ENCODE assay signal across 21 mouse cellular contexts in genomic region chr13:37349051-37349450, GRCm38 (mm10).
"Had no signal": no experiment of that assay in that cellular context is flagged by ENCODE, and none has a peak within 500 bp of the region (broad histone marks: within the 10 kb centered on the region; RNA-seq: fewer than 3 reads in every experiment).

No protein-coding gene starts in this region.

- H3K4me2 ChIP-seq: limb, embryonic 12.5 days; limb, embryonic 15.5 days; liver, embryonic 12.5 days; liver, embryonic 15.5 days; midbrain, embryonic 12.5 days; midbrain, embryonic 15.5 days; neural tube, embryonic 12.5 days; neural tube, embryonic 15.5 days had no signal

- H3K36me3 ChIP-seq: limb, embryonic 12.5 days; limb, embryonic 15.5 days; liver, embryonic 12.5 days; liver, embryonic 15.5 days; midbrain, embryonic 12.5 days; midbrain, embryonic 15.5 days; neural tube, embryonic 12.5 days; neural tube, embryonic 15.5 days had no signal

- H3K9ac ChIP-seq: limb, embryonic 12.5 days; limb, embryonic 15.5 days; liver, embryonic 12.5 days; liver, embryonic 15.5 days; midbrain, embryonic 12.5 days; midbrain, embryonic 15.5 days; neural tube, embryonic 12.5 days; neural tube, embryonic 15.5 days had no signal

- ATAC-seq: liver, embryonic 12.5 days; midbrain, embryonic 15.5 days had no signal

- H3K27me3 ChIP-seq: limb, embryonic 12.5 days; limb, embryonic 15.5 days; liver, embryonic 12.5 days; liver, embryonic 15.5 days; midbrain, embryonic 12.5 days; midbrain, embryonic 15.5 days; neural tube, embryonic 12.5 days; neural tube, embryonic 15.5 days had no signal

- DNase-seq: kidney, adult 2 months; kidney, postnatal 25 days; left cerebral cortex, postnatal 4 days; lung, adult 2 months; lung, postnatal 14 days; lung, postnatal 4 days; right cerebral cortex, adult 18-20 months; right cerebral cortex, postnatal 14 days; right cerebral cortex, postnatal 4 days; thymus, adult 2 months; thymus, postnatal 14 days; thymus, postnatal 4 days had no signal

- H3K4me3 ChIP-seq: limb, embryonic 12.5 days; limb, embryonic 15.5 days; liver, embryonic 12.5 days; liver, embryonic 15.5 days; midbrain, embryonic 12.5 days; midbrain, embryonic 15.5 days; neural tube, embryonic 12.5 days; neural tube, embryonic 15.5 days had no signal

- H3K9me3 ChIP-seq: limb, embryonic 12.5 days; limb, embryonic 15.5 days; liver, embryonic 12.5 days; liver, embryonic 15.5 days; midbrain, embryonic 12.5 days; midbrain, embryonic 15.5 days; neural tube, embryonic 12.5 days; neural tube, embryonic 15.5 days had no signal

- H3K27ac ChIP-seq: kidney, postnatal 0 days; limb, embryonic 12.5 days; limb, embryonic 15.5 days; liver, embryonic 12.5 days; liver, embryonic 15.5 days; midbrain, embryonic 12.5 days; midbrain, embryonic 15.5 days; neural tube, embryonic 12.5 days; neural tube, embryonic 15.5 days had no signal

- H3K4me1 ChIP-seq: midbrain, embryonic 12.5 days; midbrain, embryonic 15.5 days; neural tube, embryonic 12.5 days had no signal
